Mouse (Mus musculus) hematopoietic multipotent progenitor cell, adult 10-12 weeks (in vitro differentiated cells): ENCODE results near the gene Gm14401. TPM values are rescaled to one million over a fixed set of nuclear protein-coding genes. Genes with fewer than 3 reads are reported as not detected.

Source experiments
- polyA plus RNA-seq: library from polyadenylated mRNA; stranded (reverse); fragments of >175 nt; gene quantifications from 2 replicates; pipeline ENCODE4 v1.2.3, GENCODE M21; 2012; ENCODE audit warnings: low replicate concordance

The Gm14401 gene
- not detected in 2 replicates for polyA plus RNA-seq

GRCm38 (mm10) chr2:177073432-177074423 lies at the start of gene Gm14401:
Gene Gm14401 (plus strand): TSS chr2:177074320.

Other genes starting within 250 kb of the Gm14401 start
- not detected in 2 replicates for gene Gm14408, start 243.2 kb upstream of the Gm14401 start, polyA plus RNA-seq
- 0.15 and 0.22 TPM in 2 replicates for gene Gm14296, start 146.5 kb upstream of the Gm14401 start, polyA plus RNA-seq
- not detected in 2 replicates for gene Gm14419, start 73.4 kb upstream of the Gm14401 start, polyA plus RNA-seq
- gene Gm14410, start 132.1 kb downstream of the Gm14401 start, polyA plus RNA-seq = 0.36 and 1.8 TPM in 2 replicates
- gene Gm14409, start 192.7 kb downstream of the Gm14401 start, polyA plus RNA-seq = not detected in 2 replicates
- gene Gm14412, start 250.0 kb downstream of the Gm14401 start, polyA plus RNA-seq = not detected in 2 replicates